Mouse (Mus musculus) hindbrain, embryonic 11.5 days (tissue): ENCODE results near the gene Hist2h3c2. TPM values are rescaled to one million over a fixed set of nuclear protein-coding genes. Genes with fewer than 3 reads are reported as not detected.
"Not testable (repeated sequence)": the region's sequence is repeated elsewhere in the genome, so short reads cannot be mapped to it uniquely, and the experiment has no call there.

Experiments used
- ATAC-seq: fragments of 200-750 bp; cut with Nextera tagmentation; 2 replicates; pipeline ENCODE4 v1.8.0; 2017; ENCODE audit warnings: mild to moderate bottlenecking, moderate TSS enrichment, moderate library complexity; ENCODE audit not compliant: low FRiP score
- DNase-seq: peaks from one replicate; pipeline ENCODE4 v3.0.0-alpha.2; 2015; ENCODE audit warnings: low spot score
- H3K27ac ChIP-seq: fragments of 300-500 bp; sonication (generic); 2 replicates; pipeline ENCODE4 v1.5.1; 2014; ENCODE audit warnings: mild to moderate bottlenecking, low read depth, low read length
- H3K27me3 ChIP-seq: fragments of 300-500 bp; sonication (generic); 2 replicates; pipeline ENCODE4 v1.6.1; 2014; ENCODE audit warnings: mild to moderate bottlenecking, low read length, moderate library complexity, mixed read lengths; ENCODE audit not compliant: control insufficient read depth, insufficient read depth
- H3K36me3 ChIP-seq: fragments of 300-500 bp; sonication (generic); 2 replicates; pipeline ENCODE4 v1.6.1; 2014; ENCODE audit warnings: mild to moderate bottlenecking, low read length, moderate library complexity, mixed read lengths; ENCODE audit not compliant: control insufficient read depth, insufficient read depth
- H3K4me1 ChIP-seq: fragments of 300-500 bp; sonication (generic); replicated peaks from 2 replicates; pipeline ENCODE4 v1.6.1; 2014; ENCODE audit warnings: low read length, mixed read lengths; ENCODE audit not compliant: control insufficient read depth, insufficient read depth
- H3K4me2 ChIP-seq: fragments of 300-500 bp; sonication (generic); replicated peaks from 2 replicates; pipeline ENCODE4 v1.6.1; 2014; ENCODE audit warnings: mild to moderate bottlenecking, low read depth, low read length
- H3K4me3 ChIP-seq: fragments of 300-500 bp; sonication (generic); 2 replicates; pipeline ENCODE4 v1.5.1; 2014; ENCODE audit warnings: low read depth, low read length
- H3K9ac ChIP-seq: fragments of 300-500 bp; sonication (generic); 2 replicates; pipeline ENCODE4 v1.6.1; 2014; ENCODE audit warnings: low read depth, low read length
- H3K9me3 ChIP-seq: fragments of 300-500 bp; sonication (generic); 2 replicates; pipeline ENCODE4 v1.6.1; 2016; ENCODE audit warnings: low read length; ENCODE audit not compliant: control insufficient read depth
- WGBS: fragments of 180-500 bp; shearing (Covaris S2); extraction: QIAGEN DNeasy Blood & Tissue Kit; methylation state at CpG from one replicate; pipeline ENCODE4 v1.1.7; 2014; 5-methylcytosine and 5-hydroxymethylcytosine counted together
- polyA plus RNA-seq: library from polyadenylated mRNA; unstranded; fragments of >200 nt; fragmentation: Nextera tagmentation; extraction: Ambion mirVana; gene quantifications from 2 replicates; pipeline ENCODE4 v1.2.1, GENCODE M21; 2014

The Hist2h3c2 gene
- polyA plus RNA-seq, 1 experiment from 2014 or later: 8.4 TPM

DNA sequence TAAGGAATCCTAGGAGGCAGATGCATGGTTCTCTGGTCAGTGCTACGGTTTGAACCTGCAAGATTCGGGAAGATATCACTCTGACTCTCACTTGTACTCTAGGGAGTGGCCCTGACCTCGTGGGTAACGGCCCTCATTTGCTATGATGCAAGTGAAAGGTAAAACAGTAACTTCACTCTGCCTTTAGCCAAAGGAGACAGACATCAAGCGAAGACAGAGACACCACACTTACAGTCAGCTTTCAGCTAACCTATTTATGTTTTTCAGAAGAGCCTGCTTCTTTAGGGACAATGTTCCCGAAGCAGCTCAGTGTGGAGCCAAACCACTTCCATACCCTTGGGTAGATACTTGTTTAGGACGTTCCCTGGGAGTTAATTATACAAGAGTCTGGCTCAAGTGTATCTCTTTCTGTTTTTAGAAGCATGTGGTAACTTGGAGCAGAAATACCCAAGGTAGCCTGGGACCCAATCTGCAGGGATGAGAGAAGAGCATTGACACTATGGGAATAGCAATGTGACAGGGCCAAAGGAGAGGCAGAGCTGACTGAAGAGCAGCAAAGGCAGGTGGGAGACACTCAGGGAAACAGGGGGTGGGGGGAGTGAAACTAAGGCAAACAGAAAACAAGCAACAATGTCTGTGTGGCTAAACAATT lies 5.1 kb upstream of the Hist2h3c2 start:
- whole genome bisulfite sequencing: 82% methylated on average over 7 of the region's 7 CpGs
- no peak for DNase-seq
- Histone ChIP-seq H3K36me3 (no peaks in the 10 kb centered on the region), H3K4me3 (peak overlapping the region; percentile 46; the same call in 1 of the 2 replicates), H3K9ac (peak overlapping the region; percentile 79; the same call in 1 of the 2 replicates), H3K27ac (0 out of 2 replicates have a peak overlapping the region, but pooled peaks have one; percentile 96), H3K4me1 (peaks cover 4% of the 10 kb centered on the region; the same call in 1 of the 2 replicates), H3K27me3 (no peaks in the 10 kb centered on the region), H3K4me2 (peak overlapping the region; percentile 57; the same call in 1 of the 2 replicates), H3K9me3 (no peaks in the 10 kb centered on the region)
- no peak for ATAC-seq

DNA sequence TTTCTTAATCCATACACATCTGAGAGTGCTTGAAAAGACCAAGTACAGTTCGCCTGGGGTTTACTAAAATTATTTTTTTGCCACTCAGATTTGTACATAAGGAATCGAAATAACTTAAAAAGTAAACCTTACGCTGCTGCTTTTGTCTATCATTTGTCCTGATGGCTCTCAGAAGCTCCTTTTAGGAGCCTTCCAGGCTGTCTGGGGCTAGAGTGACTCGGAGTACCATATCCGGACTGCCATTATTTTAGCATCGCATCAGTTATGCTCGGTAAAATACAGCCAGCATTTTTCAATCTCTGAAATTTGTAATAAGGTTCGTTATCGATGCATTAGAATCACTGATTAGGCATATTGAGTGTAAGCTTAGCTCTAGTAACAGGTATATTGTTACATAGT lies 1.9 kb upstream of the Hist2h3c2 start:
- ATAC-seq: no peak
- H3K27ac ChIP-seq: peak overlapping the region; percentile 77
- peak overlapping the region; percentile 21; the same call in 1 of the 2 replicates for H3K4me2 ChIP-seq
- no peak overlapping the region for H3K4me3 ChIP-seq
- H3K9me3 ChIP-seq: no peaks in the 10 kb centered on the region
- H3K9ac ChIP-seq: peak overlapping the region; percentile 42; the same call in 1 of the 2 replicates
- WGBS: 75% methylated on average over 9 of the region's 9 CpGs
- no peak for DNase-seq
- H3K4me1 ChIP-seq: peaks cover 6% of the 10 kb centered on the region; the same call in 1 of the 2 replicates
- no peaks in the 10 kb centered on the region for H3K27me3 ChIP-seq
- H3K36me3 ChIP-seq: no peaks in the 10 kb centered on the region

DNA sequence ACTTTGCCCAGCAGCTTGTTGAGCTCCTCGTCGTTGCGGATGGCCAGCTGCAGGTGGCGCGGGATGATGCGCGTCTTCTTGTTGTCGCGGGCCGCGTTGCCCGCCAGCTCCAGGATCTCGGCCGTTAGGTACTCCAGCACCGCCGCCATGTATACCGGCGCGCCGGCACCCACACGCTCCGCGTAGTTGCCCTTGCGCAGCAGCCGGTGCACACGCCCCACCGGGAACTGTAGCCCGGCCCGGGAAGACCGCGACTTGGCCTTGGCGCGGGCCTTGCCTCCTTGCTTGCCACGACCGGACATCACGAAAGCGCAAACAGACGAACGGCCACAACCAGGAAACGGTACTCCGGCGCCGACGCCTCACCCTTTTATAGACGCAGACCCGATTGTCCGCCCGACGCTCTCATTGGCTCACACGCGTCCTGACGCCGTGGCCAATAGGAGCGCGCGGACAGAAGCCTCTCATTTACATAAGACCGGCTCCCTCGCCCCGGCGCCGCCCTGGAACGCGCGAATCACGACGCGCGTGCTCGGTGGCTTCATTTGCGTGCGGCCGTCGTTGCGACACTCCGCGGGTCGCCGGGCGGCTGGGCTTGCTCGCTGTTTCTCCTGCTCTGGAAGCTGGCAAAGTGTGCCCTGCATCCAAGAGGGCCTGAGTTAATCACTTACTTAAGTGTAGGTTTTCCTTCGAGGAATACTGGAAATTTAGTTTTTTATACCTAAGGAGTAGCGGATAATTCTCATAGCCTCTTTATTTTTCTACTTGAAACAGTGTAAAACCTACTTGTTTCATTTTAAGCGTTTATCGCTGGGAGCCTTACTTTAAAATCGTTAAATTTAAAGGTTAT lies 1.2 kb upstream of the Hist2h3c2 start, which contains the start of gene Hist2h2aa2:
Gene Hist2h2aa2, minus strand, starts transcription at position 328 of the 850 bp plus-strand sequence.
- H3K9me3 ChIP-seq, H3K36me3 ChIP-seq, H3K4me1 ChIP-seq, H3K27me3 ChIP-seq: not testable (repeated sequence)
- H3K4me2 ChIP-seq: peak within 1 kb of the TSS; percentile 29; the same call in 1 of the 2 replicates
- 4% methylated on average over 27 of the region's 85 CpGs for WGBS
- DNase-seq (peak; percentile 71), ATAC-seq (peak; percentile 85)
- H3K27ac ChIP-seq: peak within 1 kb of the TSS; percentile 77
- H3K9ac ChIP-seq: peak within 1 kb of the TSS; percentile 42; the same call in 1 of the 2 replicates
- peak within 1 kb of the TSS; percentile 18; the same call in 1 of the 2 replicates for H3K4me3 ChIP-seq

DNA sequence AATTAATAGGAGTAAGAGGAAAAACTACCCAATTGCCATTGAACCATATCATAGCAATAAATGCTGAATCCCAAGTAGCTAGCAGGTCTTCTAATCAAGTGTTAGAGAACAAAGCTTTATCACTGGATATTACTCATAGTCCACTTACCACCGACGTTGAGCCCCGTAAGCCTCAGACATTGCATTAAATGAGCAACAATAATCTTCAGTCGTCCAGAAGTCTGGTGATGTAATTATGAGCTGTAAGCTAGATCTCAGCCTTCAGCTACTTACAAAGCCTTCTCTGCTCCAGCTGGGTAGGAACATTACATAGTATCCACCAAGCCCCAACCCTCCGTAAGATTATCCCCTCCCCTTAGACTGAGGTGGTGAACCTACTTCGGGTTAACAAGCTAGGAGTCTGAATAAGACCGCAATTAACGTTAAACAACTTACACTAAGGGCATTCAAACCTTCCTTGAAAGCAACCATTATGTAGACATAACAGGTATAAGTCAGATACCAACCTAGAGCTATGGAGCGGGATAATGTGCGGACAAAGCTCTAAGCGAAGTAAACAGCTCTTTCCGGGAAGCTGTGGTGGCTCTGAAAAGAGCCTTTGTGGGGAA lies 919 bp downstream of the Hist2h3c2 start:
- H3K27me3 ChIP-seq: no peaks in the 10 kb centered on the region

DNA sequence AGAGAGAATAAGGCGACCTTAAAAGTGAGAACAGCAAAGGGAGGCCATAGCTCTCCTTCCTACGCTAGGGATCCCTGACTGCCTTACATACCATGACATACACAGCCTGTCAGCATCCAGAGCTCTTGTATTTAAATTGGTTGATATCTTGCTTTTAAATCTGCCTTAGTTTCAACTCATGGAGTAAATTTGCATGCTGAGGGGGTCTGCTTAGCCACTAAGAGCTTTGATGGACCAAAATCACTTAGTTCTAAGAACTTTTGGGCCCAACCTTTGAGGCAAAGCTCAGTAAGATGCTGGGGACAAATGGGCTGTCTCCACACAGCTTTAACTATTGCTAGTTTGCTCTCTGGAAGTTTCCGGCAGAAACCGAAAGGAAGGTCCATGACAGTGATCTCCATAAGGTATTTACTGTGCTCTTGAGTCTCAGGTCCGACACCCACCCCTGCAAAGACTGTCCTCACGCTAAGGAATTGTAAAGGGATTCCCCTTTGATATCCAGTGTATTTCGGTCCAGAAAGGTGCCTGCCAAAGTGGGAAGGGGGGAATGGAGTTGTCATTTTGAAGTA lies 1.5 kb downstream of the Hist2h3c2 start:
- Histone ChIP-seq H3K9ac (peak overlapping the region; percentile 72), H3K4me1 (peaks cover 3% of the 10 kb centered on the region; the same call in 1 of the 2 replicates), H3K27ac (0 out of 2 replicates have a peak overlapping the region, but pooled peaks have one; percentile 30), H3K9me3 (no peaks in the 10 kb centered on the region), H3K4me3 (peak overlapping the region; percentile 37), H3K36me3 (no peaks in the 10 kb centered on the region), H3K4me2 (peak overlapping the region; percentile 49), H3K27me3 (no peaks in the 10 kb centered on the region)
- ATAC-seq (no peak), DNase-seq (peak; percentile 55)
- 33% methylated on average over 7 of the region's 7 CpGs for WGBS

More for the DNA sequence above, 919 bp downstream of the Hist2h3c2 start:
- no peaks in the 10 kb centered on the region for H3K9me3 ChIP-seq
- no peaks in the 10 kb centered on the region for H3K36me3 ChIP-seq
- H3K27ac ChIP-seq: peak overlapping the region; percentile 74
- ATAC-seq: no peak
- H3K4me1 ChIP-seq: peaks cover 3% of the 10 kb centered on the region; the same call in 1 of the 2 replicates
- 0% methylated on average over 12 of the region's 12 CpGs for WGBS
- DNase-seq: no peak
- peak overlapping the region; percentile 49 for H3K4me2 ChIP-seq
- H3K4me3 ChIP-seq: peak overlapping the region; percentile 37
- peak overlapping the region; percentile 72 for H3K9ac ChIP-seq

DNA sequence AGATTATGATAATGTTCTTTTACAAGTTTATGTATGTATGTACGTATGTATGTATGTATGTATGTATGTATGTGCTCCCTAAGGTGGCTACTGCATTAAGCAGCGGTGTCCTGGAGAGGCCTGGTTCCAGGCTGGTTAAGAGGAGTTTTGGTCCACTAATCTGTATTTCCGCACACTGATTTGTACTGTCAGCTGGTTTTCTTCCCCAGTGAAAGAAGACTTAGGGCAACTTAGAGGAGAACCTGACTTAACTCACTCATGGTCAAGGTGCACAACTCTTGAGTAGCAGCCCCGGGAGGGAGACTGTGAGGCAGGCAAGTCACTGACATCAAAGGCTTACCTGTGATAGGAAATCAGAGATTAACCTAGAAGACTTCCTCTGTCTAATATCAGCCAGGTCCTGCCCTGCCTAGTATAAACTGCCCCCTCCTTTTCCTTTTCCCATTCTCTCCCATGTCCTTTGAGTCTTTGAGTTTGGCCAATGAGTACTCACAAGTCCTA lies 2.0 kb downstream of the Hist2h3c2 start:
- Histone ChIP-seq H3K4me2 (peak overlapping the region; percentile 49), H3K9ac (peak overlapping the region; percentile 72; the same call in 1 of the 2 replicates), H3K4me1 (peaks cover 3% of the 10 kb centered on the region; the same call in 1 of the 2 replicates), H3K27me3 (no peaks in the 10 kb centered on the region), H3K4me3 (peak overlapping the region; percentile 16), H3K27ac (0 out of 2 replicates have a peak overlapping the region, but pooled peaks have one; percentile 30), H3K9me3 (no peaks in the 10 kb centered on the region), H3K36me3 (no peaks in the 10 kb centered on the region)
- ATAC-seq (no peak), DNase-seq (peak; percentile 23)
- 94% methylated on average over 4 of the region's 4 CpGs for WGBS

DNA sequence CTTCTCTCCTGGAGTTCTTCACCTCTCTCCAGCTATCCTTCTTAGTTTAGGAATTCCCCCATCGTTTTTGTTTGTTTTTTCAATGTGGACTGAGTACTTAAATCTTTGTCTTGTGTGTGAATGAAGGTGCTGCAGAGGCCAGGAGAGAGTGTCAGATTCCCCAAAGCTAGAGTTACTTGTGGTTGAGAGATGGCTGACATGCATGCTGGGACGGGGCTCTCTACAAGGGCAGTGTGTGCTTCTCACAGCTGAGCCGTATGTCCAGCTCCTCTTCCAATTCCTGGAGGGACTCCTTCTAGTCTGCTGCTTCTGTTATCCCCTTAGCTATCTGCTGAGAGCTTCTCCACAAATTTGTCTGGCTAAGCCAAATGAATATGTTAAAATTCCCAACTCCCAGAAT lies 3.1 kb downstream of the Hist2h3c2 start:
- Histone ChIP-seq H3K27ac (no peak overlapping the region), H3K27me3 (no peaks in the 10 kb centered on the region), H3K4me2 (no peak overlapping the region), H3K9me3 (no peaks in the 10 kb centered on the region), H3K36me3 (no peaks in the 10 kb centered on the region), H3K4me3 (no peak overlapping the region), H3K4me1 (peaks cover 3% of the 10 kb centered on the region; the same call in 1 of the 2 replicates), H3K9ac (no peak overlapping the region)
- WGBS: 58% methylated on average over 3 of the region's 3 CpGs
- ATAC-seq (no peak), DNase-seq (no peak)

DNA sequence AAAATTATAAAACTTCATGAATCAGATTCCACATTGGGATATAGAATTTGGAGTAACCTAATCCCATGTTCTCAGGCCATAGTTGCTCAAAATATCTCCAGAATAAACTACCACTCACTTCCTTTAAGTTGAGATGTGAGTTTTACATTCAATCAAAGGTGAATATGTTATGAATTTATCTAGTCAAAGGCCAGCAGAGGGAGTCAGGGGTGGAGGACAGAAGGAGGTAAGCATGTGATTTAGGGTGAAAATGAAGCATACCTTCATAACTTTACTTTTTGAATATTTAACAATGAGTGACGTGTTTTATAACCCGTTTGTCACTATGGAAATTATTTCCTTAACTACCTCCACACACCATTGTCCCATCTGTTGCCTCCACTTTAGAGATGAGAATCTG lies 4.0 kb downstream of the Hist2h3c2 start:
- Histone ChIP-seq H3K9me3 (no peaks in the 10 kb centered on the region), H3K4me3 (no peak overlapping the region), H3K9ac (no peak overlapping the region), H3K27ac (no peak overlapping the region), H3K36me3 (no peaks in the 10 kb centered on the region), H3K27me3 (no peaks in the 10 kb centered on the region), H3K4me2 (no peak overlapping the region), H3K4me1 (peaks cover 3% of the 10 kb centered on the region; the same call in 1 of the 2 replicates)
- DNase-seq: no peak
- WGBS: 91% methylated on average over 2 of the region's 2 CpGs
- no peak for ATAC-seq
